Mouse (Mus musculus) neural tube, embryonic 15.5 days (tissue): Measurements from ENCODE around the gene Pdyn. TPM values are rescaled to one million over a fixed set of nuclear protein-coding genes. Genes with fewer than 3 reads are reported as not detected.

Experiments used
- ATAC-seq: fragments of 200-750 bp; cut with Nextera tagmentation; 2 replicates; pipeline ENCODE4 v1.8.0; 2017; ENCODE audit warnings: mild to moderate bottlenecking, moderate TSS enrichment, moderate library complexity; ENCODE audit not compliant: low FRiP score
- H3K27ac ChIP-seq: fragments of 300-500 bp; sonication (generic); replicated peaks from 2 replicates; pipeline ENCODE4 v1.5.1; 2015; ENCODE audit warnings: mild to moderate bottlenecking, inconsistent platforms
- H3K27me3 ChIP-seq: fragments of 300-500 bp; sonication (generic); replicated peaks from 2 replicates; pipeline ENCODE4 v1.6.1; 2015; ENCODE audit warnings: inconsistent platforms
- H3K36me3 ChIP-seq: fragments of 300-500 bp; sonication (generic); 2 replicates; pipeline ENCODE4 v1.6.1; 2015; ENCODE audit warnings: inconsistent platforms
- H3K4me1 ChIP-seq: fragments of 300-500 bp; sonication (generic); 2 replicates; pipeline ENCODE4 v1.6.1; 2015; ENCODE audit warnings: inconsistent platforms
- H3K4me2 ChIP-seq: fragments of 300-500 bp; sonication (generic); 2 replicates; pipeline ENCODE4 v1.6.1; 2015; ENCODE audit warnings: inconsistent platforms, mild to moderate bottlenecking, moderate library complexity
- H3K4me3 ChIP-seq: fragments of 300-500 bp; sonication (generic); replicated peaks from 2 replicates; pipeline ENCODE4 v1.5.1; 2015; ENCODE audit warnings: mild to moderate bottlenecking, inconsistent platforms
- H3K9ac ChIP-seq: fragments of 300-500 bp; sonication (generic); replicated peaks from 2 replicates; pipeline ENCODE4 v1.6.1; 2015; ENCODE audit warnings: mild to moderate bottlenecking, inconsistent platforms
- H3K9me3 ChIP-seq: fragments of 300-500 bp; sonication (generic); replicated peaks from 2 replicates; pipeline ENCODE4 v1.6.1; 2016; ENCODE audit warnings: inconsistent platforms
- WGBS: fragments of 180-500 bp; shearing (Covaris S2); methylation state at CpG from one replicate; pipeline ENCODE4 v1.1.7; 2015; ENCODE audit warnings: mixed read lengths; 5-methylcytosine and 5-hydroxymethylcytosine counted together
- polyA plus RNA-seq: library from polyadenylated mRNA; unstranded; fragments of >200 nt; fragmentation: Nextera tagmentation; extraction: Ambion mirVana; gene quantifications from 2 replicates; pipeline ENCODE4 v1.2.1, GENCODE M21; 2015

Pdyn gene
- polyA plus RNA-seq, 1 experiment from 2014 or later = 43.9 TPM

DNA sequence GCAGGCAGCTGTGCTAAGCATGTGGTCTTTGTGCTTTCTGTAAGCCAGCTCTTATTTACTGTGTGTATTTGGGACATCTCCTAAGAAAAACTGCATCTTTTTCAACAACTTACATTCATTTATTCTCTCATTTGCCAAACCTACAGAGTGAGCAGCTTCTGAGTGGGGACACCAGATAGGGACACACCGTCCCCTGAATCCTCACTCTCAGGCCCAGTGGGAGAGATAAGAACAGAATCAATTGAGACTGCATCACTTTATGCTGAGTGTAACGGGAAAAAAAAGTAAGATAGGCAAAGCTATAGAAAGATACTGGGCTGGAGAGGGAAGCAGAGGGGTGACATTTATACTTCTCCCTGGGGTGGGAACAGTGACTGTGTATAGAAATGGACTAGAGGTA is 46.0 kb downstream of the Pdyn start:
- 85% methylated on average over 2 of the region's 2 CpGs for WGBS
- no peak overlapping the region for H3K4me2 ChIP-seq
- H3K9ac ChIP-seq = no peak overlapping the region
- H3K27me3 ChIP-seq = no peaks in the 10 kb centered on the region
- no peak overlapping the region for H3K4me3 ChIP-seq
- H3K9me3 ChIP-seq = no peaks in the 10 kb centered on the region
- H3K27ac ChIP-seq = no peak overlapping the region
- no peaks in the 10 kb centered on the region for H3K4me1 ChIP-seq
- ATAC-seq = no peak
- no peaks in the 10 kb centered on the region for H3K36me3 ChIP-seq

- Histone ChIP-seq H3K9ac (no peak overlapping the region), H3K4me1 (no peaks in the 10 kb centered on the region), H3K4me3 (no peak overlapping the region), H3K4me2 (no peak overlapping the region), H3K9me3 (no peaks in the 10 kb centered on the region), H3K27me3 (no peaks in the 10 kb centered on the region), H3K36me3 (no peaks in the 10 kb centered on the region), H3K27ac (no peak overlapping the region)
- 65% methylated on average over 4 of the region's 4 CpGs for WGBS
- no peak for ATAC-seq
Observed at GRCm38 (mm10) chr2:129652616-129653015, 47.0 kb downstream of the Pdyn start.

Other genes starting within 250 kb of the Pdyn start
- gene F830045P16Rik, start 163.2 kb downstream of the Pdyn start, polyA plus RNA-seq = 0.09 TPM in 1 of 2 replicates, not detected in the other
- 31.4 and 36.4 TPM in 2 replicates for gene Sirpa, start 107.0 kb downstream of the Pdyn start, polyA plus RNA-seq
- gene Stk35, start 100.7 kb upstream of the Pdyn start, polyA plus RNA-seq = 7.3 and 7.6 TPM in 2 replicates